Mouse (Mus musculus) macrophage (primary cell): ENCODE data around the gene Gm3476. TPM values are rescaled to one million over a fixed set of nuclear protein-coding genes. Genes with fewer than 3 reads are reported as not detected.
"Not testable (repeated sequence)": the region's sequence is repeated elsewhere in the genome, so short reads cannot be mapped to it uniquely, and the experiment has no call there.

Experiments used
- H3K27ac ChIP-seq: fragments of 350-480 bp; formaldehyde crosslinking; 2 replicates; pipeline ENCODE4 v1.9.0; 2021
- H3K36me3 ChIP-seq: fragments of 350-480 bp; formaldehyde crosslinking; 2 replicates; pipeline ENCODE4 v1.9.0; 2021; ENCODE audit errors: inconsistent target
- H3K4me3 ChIP-seq: fragments of 350-480 bp; formaldehyde crosslinking; 2 replicates; pipeline ENCODE4 v1.9.0; 2021; ENCODE audit errors: inconsistent target
- H3K79me2 ChIP-seq: fragments of 350-480 bp; formaldehyde crosslinking; 2 replicates; pipeline ENCODE4 v1.9.0; 2021; ENCODE audit errors: inconsistent target
- WGBS: methylation state at CpG from one replicate; pipeline ENCODE4 v1.1.7; 2026; ENCODE audit warnings: inconsistent platforms; ENCODE audit not compliant: missing documents; 5-methylcytosine and 5-hydroxymethylcytosine counted together
- polyA plus RNA-seq: library from polyadenylated mRNA; stranded (reverse); fragments of 250-400 nt; gene quantifications from 3 replicates; pipeline ENCODE4 v1.2.4, GENCODE M21; 2018; ENCODE audit warnings: inconsistent platforms
- total RNA-seq, 78 experiments: library from RNA; depleted of rRNA; stranded (reverse); fragments of 250-400 nt; gene quantifications; 1 replicate in 9 of 78; 2 replicates in 24 of 78; 3 replicates in 43 of 78; 4 replicates in 2 of 78; pipeline ENCODE4 v1.2.4; 2018; ENCODE audit warnings: inconsistent platforms in 56 of 78

Gene Gm3476
- total RNA-seq (2018; cell fraction: chromatin; rRNA removed): not detected
- not detected for total RNA-seq (2018; cell fraction: cytosol; rRNA removed)
- not detected for total RNA-seq (2018; cell fraction: nucleus; rRNA removed)
- polyA plus RNA-seq: not detected in 3 replicates

DNA sequence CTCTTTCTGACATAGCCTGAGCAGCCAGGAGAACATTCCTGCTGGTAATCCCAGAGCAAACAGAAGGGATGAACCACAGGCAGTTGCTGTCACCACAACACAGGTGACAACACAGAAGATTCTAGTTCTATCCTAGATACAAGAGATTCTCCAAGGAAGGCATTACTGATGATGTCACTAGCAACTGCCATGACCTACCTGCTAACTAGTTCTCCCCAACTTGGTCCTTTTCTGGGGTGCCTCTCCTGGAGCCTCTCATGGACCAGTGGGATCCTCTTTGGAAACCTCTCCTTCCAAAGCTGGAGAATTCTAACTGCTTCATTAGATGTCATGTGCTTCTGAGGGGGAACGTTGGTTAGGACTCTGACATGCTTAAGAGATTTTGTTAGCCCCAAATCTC is at the start of gene Gm3476:
TSS of gene Gm3476 (minus strand) at position 101 of the 400 bp plus-strand sequence.
- H3K4me3 ChIP-seq, H3K27ac ChIP-seq, H3K36me3 ChIP-seq, H3K79me2 ChIP-seq: not testable (repeated sequence)
- no CpG with 5 or more reads among the region's 1 CpGs for WGBS

DNA sequence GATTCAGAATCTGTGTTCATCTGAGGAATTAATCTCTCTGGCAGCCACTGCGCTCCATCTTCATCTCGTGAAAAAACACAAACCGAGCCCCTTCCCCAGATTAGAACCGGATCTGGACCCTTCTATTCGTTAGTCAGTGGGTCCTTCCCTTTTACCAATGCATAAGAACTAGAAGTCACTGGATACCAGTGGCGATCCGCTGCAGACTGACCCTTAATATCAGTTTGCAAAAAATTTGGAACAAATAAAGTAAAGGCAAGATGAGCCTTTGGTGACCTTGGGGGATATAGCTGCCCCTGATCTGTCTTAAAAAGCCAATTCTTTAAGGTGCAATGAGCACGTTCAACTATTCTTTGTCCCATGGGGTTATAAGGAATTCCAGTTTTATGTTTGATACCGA is 37.9 kb upstream of the Gm3476 start:
- H3K79me2 ChIP-seq, H3K27ac ChIP-seq, H3K4me3 ChIP-seq, H3K36me3 ChIP-seq: not testable (repeated sequence)
- WGBS: no CpG with 5 or more reads among the region's 9 CpGs

DNA sequence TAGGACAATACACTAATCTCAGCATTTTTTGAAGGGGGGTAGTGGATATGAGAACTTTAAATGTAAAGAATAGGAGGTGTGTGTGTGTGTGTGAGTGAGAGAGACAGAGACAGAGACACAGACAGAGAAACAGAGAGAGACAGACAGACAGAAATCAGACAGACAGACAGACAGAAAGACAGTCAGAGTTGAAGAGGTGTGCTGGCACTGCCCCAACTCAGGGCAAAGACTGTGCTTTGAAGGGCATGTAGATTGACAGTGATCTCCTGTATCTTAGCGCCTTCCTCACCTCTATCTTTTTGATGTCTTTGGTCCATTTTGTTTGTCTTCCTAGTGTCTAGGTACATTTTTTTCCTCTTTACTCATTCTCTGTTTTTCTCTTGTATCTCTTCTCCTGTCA is 35.5 kb upstream of the Gm3476 start:
- WGBS: no CpG with 5 or more reads among the region's 1 CpGs
- not testable (repeated sequence) for H3K4me3 ChIP-seq, H3K36me3 ChIP-seq, H3K27ac ChIP-seq, H3K79me2 ChIP-seq

- H3K79me2 ChIP-seq, H3K4me3 ChIP-seq, H3K27ac ChIP-seq, H3K36me3 ChIP-seq: not testable (repeated sequence)
- WGBS: under 1% methylated on average over 17 of the region's 51 CpGs
Observed at GRCm38 (mm10) chr14:6108272-6108925, 17.2 kb downstream of the Gm3476 start, which contains the start of gene Gm3468. Gene Gm3468, minus strand, starts transcription at chr14:6108665.

- not testable (repeated sequence) for H3K27ac ChIP-seq, H3K79me2 ChIP-seq, H3K4me3 ChIP-seq, H3K36me3 ChIP-seq
- 14% methylated on average over 7 of the region's 9 CpGs for WGBS
Observed at GRCm38 (mm10) chr14:6107500-6107899, 18.1 kb downstream of the Gm3476 start.

- H3K79me2 ChIP-seq, H3K27ac ChIP-seq, H3K4me3 ChIP-seq, H3K36me3 ChIP-seq: not testable (repeated sequence)
- WGBS: no CpG with 5 or more reads among the region's 3 CpGs
Observed at GRCm38 (mm10) chr14:6093842-6094241, 31.8 kb downstream of the Gm3476 start, which contains the start of gene Gm8206. Gene Gm8206, minus strand, starts transcription at chr14:6093942.

DNA sequence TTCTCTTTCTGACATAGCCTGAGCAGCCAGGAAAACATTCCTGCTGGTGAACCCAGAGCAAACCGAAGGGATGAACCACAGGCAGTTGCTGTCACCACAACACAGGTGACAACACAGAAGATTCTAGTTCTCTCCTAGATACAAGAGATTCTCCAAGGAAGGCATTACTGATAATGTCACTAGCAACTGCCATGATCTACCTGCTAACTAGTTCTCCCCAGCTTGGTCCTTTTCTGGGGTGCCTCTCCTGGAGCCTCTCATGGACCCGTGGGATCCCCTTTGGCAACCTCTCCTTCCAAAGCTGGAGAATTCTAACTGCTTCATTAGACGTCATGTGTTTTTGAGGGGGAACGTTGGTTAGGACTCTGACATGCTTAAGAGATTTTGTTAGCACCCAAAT is 67.4 kb downstream of the Gm3476 start, which contains the start of gene Gm6337:
TSS of gene Gm6337 (minus strand) at position 101 of the 400 bp plus-strand sequence.
- not testable (repeated sequence) for H3K27ac ChIP-seq
- no CpG with 5 or more reads among the region's 4 CpGs for WGBS

More for the DNA sequence above, 67.4 kb downstream of the Gm3476 start, which contains the start of gene Gm6337:
- not testable (repeated sequence) for H3K4me3 ChIP-seq, H3K79me2 ChIP-seq, H3K36me3 ChIP-seq

Other genes with a start within 250 kb of the Gm3476 start
- not detected in 3 replicates for gene Gm8237, start 245.4 kb downstream of the Gm3476 start, polyA plus RNA-seq
- gene Gm3248, start 164.1 kb downstream of the Gm3476 start, polyA plus RNA-seq: not detected in 3 replicates
- not detected in 3 replicates for gene Gm3453, start 146.7 kb downstream of the Gm3476 start, polyA plus RNA-seq
- gene Gm6337, start 67.5 kb downstream of the Gm3476 start, polyA plus RNA-seq: not detected in 3 replicates
- not detected in 3 replicates for gene Gm8206, start 31.9 kb downstream of the Gm3476 start, polyA plus RNA-seq
- not detected in 3 replicates for gene Gm3468, start 17.1 kb downstream of the Gm3476 start, polyA plus RNA-seq
- gene Gm21560, start 93.5 kb upstream of the Gm3476 start, polyA plus RNA-seq: not detected in 3 replicates
- gene Gm3411, start 161.4 kb upstream of the Gm3476 start, polyA plus RNA-seq: not detected in 3 replicates
- gene Gm21103, start 179.0 kb upstream of the Gm3476 start, polyA plus RNA-seq: not detected in 3 replicates
- gene Gm3618, start 217.9 kb upstream of the Gm3476 start, polyA plus RNA-seq: not detected in 3 replicates